Mouse (Mus musculus): Measurements from ENCODE around the gene Kctd15.

Gene Kctd15

GRCm38 (mm10) chr7:34618141-34618890 lies 38.2 kb downstream of the Kctd15 start:
- no peak for DNase-seq

- DNase-seq: no peak
These were observed 40.3 kb downstream of the Kctd15 start for GRCm38 (mm10) chr7:34616275-34616674.

GRCm38 (mm10) chr7:34610445-34610844 lies 46.1 kb downstream of the Kctd15 start:
- no peak for DNase-seq

GRCm38 (mm10) chr7:34607334-34607970 lies 49.1 kb downstream of the Kctd15 start:
- no peak for DNase-seq

- DNase-seq: peak; percentile 46 to 63
These were observed 49.8 kb downstream of the Kctd15 start for GRCm38 (mm10) chr7:34606729-34607128.

- peak; percentile 33 to 55 for DNase-seq
These were observed 50.5 kb downstream of the Kctd15 start for GRCm38 (mm10) chr7:34606051-34606450.

- DNase-seq: no peak
These were observed 58.0 kb downstream of the Kctd15 start for GRCm38 (mm10) chr7:34598576-34598975.

- DNase-seq: no peak
These were observed 58.5 kb downstream of the Kctd15 start for GRCm38 (mm10) chr7:34597986-34598385.

- no peak for DNase-seq
These were observed 59.8 kb downstream of the Kctd15 start for GRCm38 (mm10) chr7:34596531-34597235.

- DNase-seq: no peak
These were observed 61.3 kb downstream of the Kctd15 start for GRCm38 (mm10) chr7:34595307-34595565.

- DNase-seq: peak; percentile 78 to 85
These were observed 61.8 kb downstream of the Kctd15 start for GRCm38 (mm10) chr7:34594501-34595306.

- no peak for DNase-seq
These were observed 65.8 kb downstream of the Kctd15 start for GRCm38 (mm10) chr7:34590711-34591110.

Data from kidney, postnatal 4 days (tissue).